Mouse (Mus musculus) embryonic facial prominence, embryonic 15.5 days (tissue): Measurements from ENCODE around the gene Adora2b. TPM values are rescaled to one million over a fixed set of nuclear protein-coding genes. Genes with fewer than 3 reads are reported as not detected.

Source experiments
- ATAC-seq: fragments of 200-750 bp; cut with Nextera tagmentation; 2 replicates; pipeline ENCODE4 v1.8.0; 2017; ENCODE audit warnings: low read depth, moderate TSS enrichment; ENCODE audit not compliant: insufficient number of reproducible peaks, low FRiP score, low TSS enrichment
- H3K27ac ChIP-seq: fragments of 300-500 bp; sonication (generic); replicated peaks from 2 replicates; pipeline ENCODE4 v1.5.1; 2015; ENCODE audit warnings: mild to moderate bottlenecking, inconsistent platforms
- H3K27me3 ChIP-seq: fragments of 300-500 bp; sonication (generic); 2 replicates; pipeline ENCODE4 v1.6.1; 2015; ENCODE audit warnings: inconsistent platforms
- H3K36me3 ChIP-seq: fragments of 300-500 bp; sonication (generic); 2 replicates; pipeline ENCODE4 v1.6.1; 2015; ENCODE audit warnings: mild to moderate bottlenecking, inconsistent platforms
- H3K4me1 ChIP-seq: fragments of 300-500 bp; sonication (generic); 2 replicates; pipeline ENCODE4 v1.6.1; 2015; ENCODE audit warnings: inconsistent platforms
- H3K4me2 ChIP-seq: fragments of 300-500 bp; sonication (generic); replicated peaks from 2 replicates; pipeline ENCODE4 v1.6.1; 2015; ENCODE audit warnings: mild to moderate bottlenecking, inconsistent platforms
- H3K4me3 ChIP-seq: fragments of 300-500 bp; sonication (generic); replicated peaks from 2 replicates; pipeline ENCODE4 v1.5.1; 2015; ENCODE audit warnings: mild to moderate bottlenecking, inconsistent platforms
- H3K9ac ChIP-seq: fragments of 300-500 bp; sonication (generic); 2 replicates; pipeline ENCODE4 v1.6.1; 2015; ENCODE audit warnings: inconsistent platforms
- H3K9me3 ChIP-seq: fragments of 300-500 bp; sonication (generic); replicated peaks from 2 replicates; pipeline ENCODE4 v1.6.1; 2016; ENCODE audit warnings: inconsistent platforms
- WGBS: fragments of 180-500 bp; shearing (Covaris S2); methylation state at CpG from one replicate; pipeline ENCODE4 v1.1.7; 2015; 5-methylcytosine and 5-hydroxymethylcytosine counted together
- polyA plus RNA-seq: library from polyadenylated mRNA; unstranded; fragments of >200 nt; fragmentation: Nextera tagmentation; extraction: Ambion mirVana; gene quantifications from 2 replicates; pipeline ENCODE4 v1.2.1, GENCODE M21; 2015

The Adora2b gene
- polyA plus RNA-seq, 1 experiment from 2014 or later = 18.1 TPM

- Histone ChIP-seq H3K4me2 (no peak overlapping the region), H3K9ac (no peak overlapping the region), H3K27me3 (no peaks in the 10 kb centered on the region), H3K9me3 (no peaks in the 10 kb centered on the region), H3K27ac (no peak overlapping the region), H3K4me3 (no peak overlapping the region), H3K36me3 (peaks cover 44% of the 10 kb centered on the region), H3K4me1 (no peaks in the 10 kb centered on the region)
- 96% methylated on average over 1 of the region's 1 CpGs for WGBS
- no peak for ATAC-seq
Observed at GRCm38 (mm10) chr11:62287700-62288099, 38.9 kb downstream of the Adora2b start.

DNA sequence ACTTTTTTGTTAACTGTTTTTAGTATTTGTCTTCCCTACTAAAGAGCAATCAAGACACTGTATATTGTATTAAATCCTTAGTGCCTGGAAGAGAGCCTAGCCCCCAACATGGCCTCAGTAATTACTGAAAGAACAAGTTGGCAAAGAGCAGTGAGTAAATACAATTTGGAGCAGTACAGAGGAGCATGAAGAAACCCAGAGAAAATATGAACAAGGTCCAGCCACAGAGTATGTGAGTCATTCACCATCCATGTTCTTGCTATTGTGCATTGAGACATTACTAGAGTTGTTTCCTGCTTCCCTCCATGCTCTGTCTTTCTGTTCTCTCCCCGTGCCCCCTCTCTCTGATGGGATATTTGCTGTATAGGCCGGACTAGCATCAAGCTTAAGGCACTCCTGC lies 45.3 kb downstream of the Adora2b start:
- no peak overlapping the region for H3K27ac ChIP-seq
- no peaks in the 10 kb centered on the region for H3K27me3 ChIP-seq
- ATAC-seq = no peak
- H3K4me2 ChIP-seq = no peak overlapping the region
- WGBS = 85% methylated on average over 2 of the region's 2 CpGs
- H3K9me3 ChIP-seq = no peaks in the 10 kb centered on the region
- H3K4me1 ChIP-seq = no peaks in the 10 kb centered on the region
- H3K9ac ChIP-seq = no peak overlapping the region
- no peak overlapping the region for H3K4me3 ChIP-seq
- H3K36me3 ChIP-seq = peaks cover 33% of the 10 kb centered on the region

DNA sequence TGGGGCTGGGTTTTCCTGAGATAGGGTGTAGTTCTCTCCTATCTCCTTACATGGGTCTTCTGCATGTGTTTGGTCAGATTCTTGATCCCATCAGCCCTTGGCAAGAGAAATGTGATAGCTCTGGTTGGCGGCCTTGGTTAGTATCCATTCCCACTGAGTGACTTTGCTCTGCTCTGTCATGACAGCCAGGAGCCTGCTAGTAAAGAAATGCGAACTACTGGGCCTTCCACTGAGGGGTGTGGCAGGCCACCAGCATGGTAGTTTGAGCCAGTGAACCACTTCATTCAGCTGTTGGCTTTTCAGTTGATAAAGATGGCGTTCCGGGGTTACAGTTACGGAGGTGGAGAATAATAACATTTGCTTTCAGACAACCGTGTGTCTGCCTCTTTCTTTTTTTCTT lies 50.1 kb downstream of the Adora2b start:
- H3K4me2 ChIP-seq = no peak overlapping the region
- no peak overlapping the region for H3K27ac ChIP-seq
- H3K4me3 ChIP-seq = no peak overlapping the region
- H3K9ac ChIP-seq = no peak overlapping the region
- H3K4me1 ChIP-seq = no peaks in the 10 kb centered on the region
- ATAC-seq = no peak
- 80% methylated on average over 6 of the region's 6 CpGs for WGBS
- H3K36me3 ChIP-seq = peaks cover 19% of the 10 kb centered on the region
- H3K27me3 ChIP-seq = no peaks in the 10 kb centered on the region
- no peaks in the 10 kb centered on the region for H3K9me3 ChIP-seq

- Histone ChIP-seq H3K36me3 (peaks cover 27% of the 10 kb centered on the region), H3K4me1 (no peaks in the 10 kb centered on the region), H3K4me2 (no peak overlapping the region), H3K9me3 (no peaks in the 10 kb centered on the region), H3K27ac (no peak overlapping the region), H3K4me3 (no peak overlapping the region), H3K9ac (no peak overlapping the region), H3K27me3 (no peaks in the 10 kb centered on the region)
- ATAC-seq = no peak
- WGBS = 78% methylated on average over 2 of the region's 2 CpGs
Observed at GRCm38 (mm10) chr11:62305866-62306265, 57.1 kb downstream of the Adora2b start.

- Histone ChIP-seq H3K4me3 (no peak overlapping the region), H3K27me3 (no peaks in the 10 kb centered on the region), H3K27ac (no peak overlapping the region), H3K36me3 (peaks cover 48% of the 10 kb centered on the region), H3K9me3 (no peaks in the 10 kb centered on the region), H3K4me2 (no peak overlapping the region), H3K4me1 (no peaks in the 10 kb centered on the region), H3K9ac (no peak overlapping the region)
- no peak for ATAC-seq
- 77% methylated on average over 2 of the region's 2 CpGs for WGBS
Observed at GRCm38 (mm10) chr11:62309296-62309695, 60.5 kb downstream of the Adora2b start.

DNA sequence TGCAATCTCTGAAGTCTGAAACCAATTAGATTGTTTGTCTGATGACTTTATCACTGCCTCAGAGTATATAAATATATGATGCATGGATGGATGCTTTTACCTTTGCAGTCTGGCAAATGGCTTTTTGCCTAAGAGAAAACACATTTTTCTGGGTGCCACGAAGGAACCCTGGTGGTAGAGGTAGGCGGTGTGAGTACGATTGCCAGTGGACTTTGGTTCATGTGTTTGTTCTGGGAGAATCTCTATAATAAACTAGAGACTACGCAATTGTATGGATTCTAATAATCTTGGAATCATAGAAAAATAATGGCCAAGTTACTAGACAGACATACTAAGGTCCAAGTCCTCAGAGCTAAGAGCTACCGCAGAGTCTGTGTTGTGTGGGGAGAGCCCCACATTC lies 66.2 kb downstream of the Adora2b start:
- WGBS = 94% methylated on average over 5 of the region's 5 CpGs
- Histone ChIP-seq H3K4me3 (no peak overlapping the region), H3K36me3 (peaks cover 73% of the 10 kb centered on the region), H3K4me1 (no peaks in the 10 kb centered on the region), H3K27me3 (no peaks in the 10 kb centered on the region), H3K9ac (no peak overlapping the region), H3K27ac (no peak overlapping the region), H3K4me2 (no peak overlapping the region), H3K9me3 (no peaks in the 10 kb centered on the region)
- ATAC-seq = no peak

Other genes starting within 250 kb of the Adora2b start
- 21.5 and 22.3 TPM in 2 replicates for gene Zswim7, start 32.4 kb downstream of the Adora2b start, polyA plus RNA-seq
- gene Ttc19, start 32.5 kb downstream of the Adora2b start, polyA plus RNA-seq = 23.6 and 24.6 TPM in 2 replicates
- 8.1 and 9.2 TPM in 2 replicates for gene Pigl, start 209.5 kb downstream of the Adora2b start, polyA plus RNA-seq
- 157 and 163 TPM in 2 replicates for gene Ncor1, start 209.6 kb downstream of the Adora2b start, polyA plus RNA-seq